Mouse (Mus musculus): ENCODE data around the gene Mstn. TPM values are rescaled to one million over a fixed set of nuclear protein-coding genes. Genes with fewer than 3 reads are reported as not detected.

The Mstn gene
- total RNA-seq, 2 experiments from 2014 or later = 68.6 to 81.2 TPM

DNA sequence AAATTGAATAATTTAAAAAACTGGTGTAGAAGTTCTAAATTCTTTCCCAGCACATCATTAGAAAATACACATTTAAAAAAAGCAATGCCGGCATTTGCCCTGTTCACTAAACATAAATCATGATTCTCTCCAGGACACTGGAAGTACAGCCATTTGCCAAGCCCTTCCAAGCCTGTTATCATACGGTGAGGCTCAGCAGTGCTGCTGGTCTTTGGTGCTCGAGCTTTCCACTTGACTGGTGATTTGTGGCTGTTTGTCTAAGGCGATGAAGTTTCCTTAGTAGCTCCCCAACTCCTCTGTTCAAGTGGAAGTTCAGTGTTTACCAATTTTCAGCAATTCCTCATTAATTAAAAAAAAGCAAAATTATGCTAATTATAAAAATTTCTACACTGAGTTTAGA, 24.6 kb downstream of the Mstn start:
- no peak for DNase-seq (ENCODE audit: low spot score in 2 of 2)

DNA sequence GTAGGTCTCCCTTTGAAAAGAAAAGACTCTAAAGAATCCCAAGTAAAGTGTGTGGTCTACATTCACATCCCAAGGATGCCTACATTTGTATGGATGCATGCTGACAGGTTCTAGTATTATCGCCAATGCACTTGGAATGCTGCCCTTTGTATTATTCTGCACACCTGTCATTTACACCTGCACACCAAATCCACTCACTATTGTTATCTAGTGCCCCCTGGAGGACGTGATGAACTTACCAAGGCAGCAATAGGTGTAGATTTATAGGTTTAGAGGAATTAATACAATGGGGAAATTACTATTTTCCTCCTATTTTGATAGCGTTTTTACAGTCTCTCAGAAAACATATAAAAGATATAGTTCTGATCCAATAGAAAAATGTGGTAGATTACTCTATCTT, 31.7 kb downstream of the Mstn start:
- no peak for DNase-seq (ENCODE audit: low spot score in 2 of 2)

DNA sequence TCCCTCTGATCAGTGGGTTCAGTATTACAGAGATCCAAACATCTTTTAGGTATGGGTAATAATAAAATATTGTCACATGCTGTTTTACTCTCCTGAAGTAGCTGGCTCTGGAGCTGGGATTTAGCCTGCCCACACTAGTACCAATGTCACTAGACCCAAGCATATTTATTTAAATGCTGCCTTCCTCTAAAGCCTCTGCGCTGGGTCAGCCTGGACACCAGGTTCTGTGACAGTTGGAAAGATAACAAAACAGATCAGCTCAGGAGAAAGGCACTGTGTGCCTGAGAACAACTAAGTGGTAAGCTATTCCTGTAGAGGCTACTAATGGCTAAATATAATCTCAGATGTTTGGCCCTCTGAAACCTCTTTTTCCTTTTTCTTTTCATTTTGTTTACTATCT, 49.1 kb downstream of the Mstn start:
- no peak for DNase-seq (ENCODE audit: low spot score in 2 of 2)

Other genes starting within 250 kb of the Mstn start
- 10 to 100 TPM; 12.3 to 12.6 TPM for gene Inpp1, start 244.0 kb upstream of the Mstn start, total RNA-seq (2021)
- 10 to 100 TPM; 25.1 to 25.3 TPM for gene Hibch, start 216.7 kb upstream of the Mstn start, total RNA-seq (2021)
- gene 1700019D03Rik, start 41.5 kb upstream of the Mstn start, total RNA-seq (2021) = 1 to 10 TPM; 1.7 to 2.5 TPM
- not detected for gene 1700019A02Rik, start 126.0 kb downstream of the Mstn start, total RNA-seq (2021)
- 10 to 100 TPM; 11.6 to 14.6 TPM for gene Pms1, start 235.4 kb downstream of the Mstn start, total RNA-seq (2021)
- 1 to 10 TPM; 6.1 to 6.7 TPM for gene Ormdl1, start 235.5 kb downstream of the Mstn start, total RNA-seq (2021)
- 1 to 10 TPM in 1 of 2 experiments, not detected in 1; 1.1 TPM for gene Gm28778, start 235.5 kb downstream of the Mstn start, total RNA-seq (2021)

All from gastrocnemius, postnatal 4 days (tissue).